Mouse (Mus musculus) CH12.LX (cell line): ENCODE measurements at regions not wholly inside any gene's neighbourhood (a gene's known extent, or its start where the extent isn't known, plus 50 kb on each side); places are given as distances from the start of the nearest gene placed in this dataset.

Source experiments
- DNase-seq: peaks from one replicate; pipeline ENCODE4 v3.0.0-alpha.2; 2013; ENCODE audit errors: extremely low read depth
- H3K27ac ChIP-seq: 2 replicates; pipeline ENCODE4 v1.5.1; 2012; ENCODE audit warnings: low read depth, mild to moderate bottlenecking, control low read depth, moderate library complexity; ENCODE audit not compliant: insufficient read depth
- H3K27me3 ChIP-seq: replicated peaks from 2 replicates; pipeline ENCODE3; 2012; ENCODE audit warnings: inconsistent platforms
- H3K36me3 ChIP-seq, 2 experiments: replicated peaks in 1 of 2; 2 replicates each; pipeline versions ENCODE3 to v1.6.1; 2012; ENCODE audit warnings: inconsistent platforms in 1 of 2, low read length in 1 of 2, mild to moderate bottlenecking in 1 of 2, mixed read lengths in 1 of 2, moderate library complexity in 1 of 2; ENCODE audit not compliant: control insufficient read depth in 1 of 2, insufficient read depth in 1 of 2
- H3K4me1 ChIP-seq, 2 experiments: 2 replicates each; pipeline ENCODE4 v1.6.1; 2012; ENCODE audit warnings: inconsistent platforms in 1 of 2, moderate library complexity in 1 of 2; ENCODE audit not compliant: insufficient read depth in 2 of 2, control insufficient read depth in 1 of 2
- H3K4me2 ChIP-seq: 2 replicates; pipeline ENCODE4 v1.6.1; 2012; ENCODE audit warnings: low read depth, mild to moderate bottlenecking, control low read depth; ENCODE audit not compliant: poor library complexity, insufficient read depth, severe bottlenecking
- H3K4me3 ChIP-seq, 3 experiments: fragments of 150-350 bp in 1 of 3; sonication (generic) in 1 of 3; replicated peaks in 1 of 3; 2 replicates each; pipeline versions ENCODE3 to v1.5.1; 2011 to 2012; ENCODE audit warnings: low read depth in 2 of 3, low read length in 2 of 3, mild to moderate bottlenecking in 2 of 3, moderate library complexity in 2 of 3, control low read depth in 1 of 3, improper control_type of control experiment in 1 of 3, inconsistent platforms in 1 of 3, mixed read lengths in 1 of 3; ENCODE audit not compliant: poor library complexity in 1 of 3
- H3K79me2 ChIP-seq: replicated peaks from 2 replicates; pipeline ENCODE4 v1.6.1; 2012; ENCODE audit warnings: mild to moderate bottlenecking, moderate library complexity; ENCODE audit not compliant: control insufficient read depth, poor library complexity, insufficient read depth, severe bottlenecking; ENCODE audit errors: extremely low read depth
- H3K9ac ChIP-seq: 2 replicates; pipeline ENCODE4 v1.6.1; 2012; ENCODE audit warnings: low read depth, mild to moderate bottlenecking, control low read depth, moderate library complexity; ENCODE audit not compliant: insufficient read depth
- H3K9me3 ChIP-seq: replicated peaks from 2 replicates; pipeline ENCODE3; 2012; ENCODE audit warnings: low read length, inconsistent platforms, mixed read lengths
- BHLHE40 ChIP-seq: IDR thresholded peaks from 2 replicates; pipeline ENCODE4 v1.6.1; 2011; ENCODE audit warnings: mild to moderate bottlenecking, low read depth, low read length, improper control_type of control experiment
- CHD1 ChIP-seq: IDR thresholded peaks from 2 replicates; pipeline ENCODE4 v1.6.1; 2012; ENCODE audit warnings: low read depth, low read length, improper control_type of control experiment, inconsistent platforms
- CTCF ChIP-seq, 2 experiments: IDR thresholded peaks in 1 of 2; conservative IDR thresholded peaks in 1 of 2; 2 replicates each; pipeline ENCODE4 v1.5.1; 2011 to 2012; ENCODE audit warnings: low read depth in 2 of 2, low read length in 2 of 2, improper control_type of control experiment in 1 of 2, inconsistent platforms in 1 of 2, mild to moderate bottlenecking in 1 of 2, moderate library complexity in 1 of 2
- E2F4 ChIP-seq: IDR thresholded peaks from 2 replicates; pipeline ENCODE4 v1.6.1; 2011; ENCODE audit warnings: low read depth, low read length, improper control_type of control experiment; ENCODE audit not compliant: insufficient replicate concordance
- ETS1 ChIP-seq: conservative IDR thresholded peaks from 2 replicates; pipeline ENCODE4 v1.6.1; 2012; ENCODE audit warnings: low read depth, mild to moderate bottlenecking, inconsistent platforms, low read length, improper control_type of control experiment, moderate library complexity
- GABPA ChIP-seq: IDR thresholded peaks from 2 replicates; pipeline ENCODE4 v1.6.1; 2012; ENCODE audit warnings: low read depth, low read length, improper control_type of control experiment, inconsistent platforms; ENCODE audit not compliant: insufficient replicate concordance
- HCFC1 ChIP-seq: IDR thresholded peaks from 2 replicates; pipeline ENCODE4 v1.6.1; 2012; ENCODE audit warnings: low read depth, mild to moderate bottlenecking, inconsistent platforms, low read length, improper control_type of control experiment
- JUN ChIP-seq: IDR thresholded peaks from 2 replicates; pipeline ENCODE4 v1.6.1; 2011; ENCODE audit warnings: low read depth, mild to moderate bottlenecking, low read length, improper control_type of control experiment, moderate library complexity; ENCODE audit not compliant: insufficient read depth
- JUND ChIP-seq: conservative IDR thresholded peaks from 2 replicates; pipeline ENCODE4 v1.6.1; 2011; ENCODE audit warnings: low read depth, low read length, improper control_type of control experiment
- KAT2A ChIP-seq: IDR thresholded peaks from 2 replicates; pipeline ENCODE4 v1.6.1; 2012; ENCODE audit warnings: low read length, improper control_type of control experiment, inconsistent platforms; ENCODE audit not compliant: insufficient replicate concordance
- MAFK ChIP-seq: IDR thresholded peaks from 2 replicates; pipeline ENCODE4 v1.6.1; 2011; ENCODE audit warnings: low read length, improper control_type of control experiment; ENCODE audit not compliant: insufficient replicate concordance
- MAZ ChIP-seq: IDR thresholded peaks from 2 replicates; pipeline ENCODE4 v1.6.1; 2012; ENCODE audit warnings: low read depth, mild to moderate bottlenecking, inconsistent platforms, low read length, improper control_type of control experiment, moderate library complexity
- MYC ChIP-seq: IDR thresholded peaks from 2 replicates; pipeline ENCODE4 v1.6.1; 2011; ENCODE audit warnings: low read depth, mild to moderate bottlenecking, improper control_type of control experiment, low read length
- PAX5 ChIP-seq: IDR thresholded peaks from 2 replicates; pipeline ENCODE4 v1.6.1; 2012; ENCODE audit warnings: low read length, inconsistent platforms, mixed read lengths
- POLR2A ChIP-seq: IDR thresholded peaks from 2 replicates; pipeline ENCODE4 v1.6.1; 2011; ENCODE audit warnings: low read depth, mild to moderate bottlenecking, improper control_type of control experiment, low read length
- RAD21 ChIP-seq: IDR thresholded peaks from 2 replicates; pipeline ENCODE4 v1.6.1; 2011; ENCODE audit warnings: low read depth, mild to moderate bottlenecking, low read length, improper control_type of control experiment, moderate library complexity
- RCOR1 ChIP-seq: conservative IDR thresholded peaks from 2 replicates; pipeline ENCODE4 v1.6.1; 2012; ENCODE audit warnings: low read depth, mild to moderate bottlenecking, inconsistent platforms, low read length, improper control_type of control experiment
- SMC3 ChIP-seq: IDR thresholded peaks from 2 replicates; pipeline ENCODE4 v1.6.1; 2011; ENCODE audit warnings: low read depth, low read length, improper control_type of control experiment
- USF1 ChIP-seq: IDR thresholded peaks from 2 replicates; pipeline ENCODE4 v1.6.1; 2014; ENCODE audit warnings: low read depth, mild to moderate bottlenecking, inconsistent platforms, low read length, improper control_type of control experiment
- ZC3H11A ChIP-seq: IDR thresholded peaks from 2 replicates; pipeline ENCODE4 v1.6.1; 2012; ENCODE audit warnings: low read depth, mild to moderate bottlenecking, inconsistent platforms, low read length, improper control_type of control experiment
- ZNF384 ChIP-seq: IDR thresholded peaks from 2 replicates; pipeline ENCODE4 v1.6.1; 2012; ENCODE audit warnings: low read depth, low read length, improper control_type of control experiment, inconsistent platforms
- dilution Hi-C: fragments of 300-500 bp; cut with MboI; formaldehyde crosslinking; loops from 2 replicates; pipeline ENCODE4 v1.14.3; 2020; ENCODE audit warnings: low sequenced_read_pairs; ENCODE audit not compliant: extremely low pct_unique_long_range_greater_than_20kb, extremely low pct_ligation_motif_present
- in situ Hi-C: fragments of 300-500 bp; cut with MboI; formaldehyde crosslinking; loops from 3 replicates; pipeline ENCODE4 v1.14.3; 2019; ENCODE audit warnings: low sequenced_read_pairs, low pct_ligation_motif_present, low pct_unique_long_range_greater_than_20kb, mixed read lengths

DNA sequence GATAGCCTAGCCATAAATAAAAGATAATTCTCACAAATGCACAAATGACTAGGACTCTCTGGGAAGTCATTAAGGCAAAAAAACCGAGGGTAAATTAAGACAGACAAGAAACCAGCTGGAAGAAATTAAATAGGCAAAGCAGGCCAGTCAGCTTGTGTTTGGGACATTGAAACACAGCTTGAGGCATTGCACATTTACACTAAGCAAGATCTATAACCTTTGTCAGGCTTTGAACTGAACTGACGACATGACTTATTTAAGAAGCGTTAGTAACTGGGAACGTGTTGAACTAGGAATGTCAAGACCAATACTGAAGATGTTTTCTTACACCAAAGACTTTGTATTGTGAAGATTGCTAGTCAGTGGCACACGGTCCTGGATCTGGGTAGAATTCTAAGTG, 118.3 kb downstream of the Ahr start:
- Histone ChIP-seq H3K36me3 (no peaks in the 10 kb centered on the region), H3K9me3 (no peaks in the 10 kb centered on the region), H3K9ac (no peak overlapping the region), H3K4me1 (peaks cover 0 to 5% of the 10 kb centered on the region in 2 experiments; a peak in 2 of 4 replicates), H3K4me3 (no peak overlapping the region), H3K27me3 (no peaks in the 10 kb centered on the region), H3K27ac (no peak overlapping the region), H3K79me2 (no peaks in the 10 kb centered on the region), H3K4me2 (no peak overlapping the region)
- TF ChIP-seq CTCF (conservative IDR thresholded peaks at IDR 0.05 in 1 of 2, IDR thresholded peaks at IDR 0.05 in 1 of 2; ENCODE audit: low read depth in 2 of 2, low read length in 2 of 2) (no peak), JUN (no peak), CHD1 (no peak), RCOR1 (no peak), ZC3H11A (no peak), RAD21 (no peak), USF1 (no peak), MYC (no peak), ZNF384 (no peak), POLR2A (no peak), ETS1 (no peak), E2F4 (no peak), GABPA (no peak), KAT2A (no peak), SMC3 (no peak)
- in situ Hi-C loops (no loop called here), dilution Hi-C loops (no loop called here)
- no peak for DNase-seq

GRCm38 (mm10) chr12:35412715-35413114, 122.1 kb downstream of the Ahr start:
- in situ Hi-C loops: no loop called here

More at GRCm38 (mm10) chr12:35412715-35413114, 122.1 kb downstream of the Ahr start:
- Histone ChIP-seq H3K27me3 (no peaks in the 10 kb centered on the region), H3K27ac (no peak overlapping the region), H3K4me3 (no peak overlapping the region), H3K9ac (no peak overlapping the region), H3K9me3 (no peaks in the 10 kb centered on the region), H3K4me1 (peaks cover 0 to 5% of the 10 kb centered on the region in 2 experiments; a peak in 2 of 4 replicates), H3K79me2 (no peaks in the 10 kb centered on the region), H3K4me2 (no peak overlapping the region), H3K36me3 (no peaks in the 10 kb centered on the region)
- no peak for DNase-seq
- dilution Hi-C loops: no loop called here
- TF ChIP-seq BHLHE40: no peak
- no peak for TF ChIP-seq MYC
- TF ChIP-seq MAZ: no peak
- TF ChIP-seq PAX5: no peak
- TF ChIP-seq CHD1: no peak
- no peak for TF ChIP-seq KAT2A
- TF ChIP-seq HCFC1: no peak
- no peak for TF ChIP-seq CTCF (conservative IDR thresholded peaks at IDR 0.05 in 1 of 2, IDR thresholded peaks at IDR 0.05 in 1 of 2; ENCODE audit: low read depth in 2 of 2, low read length in 2 of 2)
- TF ChIP-seq E2F4: no peak
- TF ChIP-seq ETS1: no peak
- no peak for TF ChIP-seq MAFK
- TF ChIP-seq POLR2A: no peak
- TF ChIP-seq JUND: no peak
